Comparison of ENCODE assay signal across 10 mouse cellular contexts in genomic region chr14:55898947-55899346, GRCm38 (mm10). TPM values are rescaled to one million over a fixed set of nuclear protein-coding genes. Genes with fewer than 3 reads are reported as not detected.
A peak's percentile ranks its signal among the peaks of the same experiment; 100 is the strongest.
DNase-seq lines count a peak whose midpoint lies in the region; ATAC-seq and TF ChIP-seq lines count a peak whose summit lies in the region.
"Had no signal": no experiment of that assay in that cellular context is flagged by ENCODE, and none has a peak within 500 bp of the region (broad histone marks: within the 10 kb centered on the region; RNA-seq: fewer than 3 reads in every experiment).

No protein-coding gene starts in this region.

- peaks cover 16% of the 10 kb centered on the region for H3K4me1 ChIP-seq in kidney, embryonic 16.5 days (ENCODE audit: insufficient read depth, low read length)
- peaks cover 11% of the 10 kb centered on the region for H3K4me1 ChIP-seq in hindbrain, postnatal 0 days (ENCODE audit: insufficient read depth, low read length)
- H3K4me1 ChIP-seq in neural tube, embryonic 13.5 days (replicated peaks) = peaks cover 20% of the 10 kb centered on the region

- no peak overlapping the region for H3K4me3 ChIP-seq in kidney, embryonic 16.5 days (ENCODE audit: low read length)
- no peak overlapping the region for H3K4me3 ChIP-seq in hindbrain, postnatal 0 days (ENCODE audit: low read length)
- peak overlapping the region; percentile 57 for H3K4me3 ChIP-seq in neural tube, embryonic 13.5 days

- peak; percentile 3 for DNase-seq in adrenal gland, postnatal 25 days
- no peak for DNase-seq in adrenal gland, adult 8-10 months
- DNase-seq in kidney, postnatal 25 days = no peak
- no peak for DNase-seq in hindbrain, postnatal 0 days (ENCODE audit: low spot score)
- no peak for DNase-seq in layer of hippocampus, postnatal 14 days (ENCODE audit: low spot score in 2 of 2)
- no peak for DNase-seq in right cerebral cortex, postnatal 10 days (ENCODE audit: low spot score in 2 of 2)
- DNase-seq: gastrocnemius, postnatal 36 days had no signal

- H3K36me3 ChIP-seq in kidney, embryonic 16.5 days (ENCODE audit: insufficient read depth, low read length) = peaks cover 37% of the 10 kb centered on the region
- H3K36me3 ChIP-seq in hindbrain, postnatal 0 days (ENCODE audit: insufficient read depth, low read length) = peaks cover 35% of the 10 kb centered on the region
- peaks cover 40% of the 10 kb centered on the region for H3K36me3 ChIP-seq in neural tube, embryonic 13.5 days

- no peaks in the 10 kb centered on the region for H3K9me3 ChIP-seq in kidney, embryonic 16.5 days (ENCODE audit: low read length)
- H3K9me3 ChIP-seq in hindbrain, postnatal 0 days (ENCODE audit: low read length) = no peaks in the 10 kb centered on the region
- H3K9me3 ChIP-seq in neural tube, embryonic 13.5 days = no peaks in the 10 kb centered on the region
- H3K9me3 ChIP-seq: liver, embryonic 15.5 days had no signal

- 0 out of 2 replicates have a peak overlapping the region, but pooled peaks have one; percentile 83 for H3K9ac ChIP-seq in kidney, embryonic 16.5 days (replicated peaks; ENCODE audit: low read length)
- H3K9ac ChIP-seq in hindbrain, postnatal 0 days (replicated peaks; ENCODE audit: low read length) = peak overlapping the region; percentile 76; the same call in 1 of the 2 replicates
- peak overlapping the region; percentile 86 for H3K9ac ChIP-seq in neural tube, embryonic 13.5 days

- peak overlapping the region; percentile 81 for H3K4me2 ChIP-seq in kidney, embryonic 16.5 days (replicated peaks; ENCODE audit: low read depth, low read length)
- H3K4me2 ChIP-seq in hindbrain, postnatal 0 days (ENCODE audit: low read depth, low read length) = peak overlapping the region; percentile 90
- H3K4me2 ChIP-seq in neural tube, embryonic 13.5 days = peak overlapping the region; percentile 92

- no peak overlapping the region for H3K27ac ChIP-seq in kidney, embryonic 16.5 days (ENCODE audit: low read length)
- no peak overlapping the region for H3K27ac ChIP-seq in hindbrain, postnatal 0 days
- H3K27ac ChIP-seq in neural tube, embryonic 13.5 days (replicated peaks) = no peak overlapping the region
- H3K27ac ChIP-seq: liver, embryonic 15.5 days had no signal

- no peaks in the 10 kb centered on the region for H3K27me3 ChIP-seq in kidney, embryonic 16.5 days (ENCODE audit: insufficient read depth, low read length)
- no peaks in the 10 kb centered on the region for H3K27me3 ChIP-seq in hindbrain, postnatal 0 days (ENCODE audit: insufficient read depth, low read length)
- H3K27me3 ChIP-seq in neural tube, embryonic 13.5 days = no peaks in the 10 kb centered on the region

- ATAC-seq in kidney, embryonic 16.5 days (ENCODE audit: low FRiP score, low TSS enrichment) = no peak
- ATAC-seq in hindbrain, postnatal 0 days = no peak
- no peak for ATAC-seq in neural tube, embryonic 13.5 days (ENCODE audit: low read depth)

- no peak for TF ChIP-seq CTCF in hindbrain, postnatal 0 days (IDR thresholded peaks at IDR 0.05; ENCODE audit: low read depth)

- WGBS in kidney, embryonic 16.5 days = 89% methylated on average over 7 of the region's 7 CpGs
- 92% methylated on average over 7 of the region's 7 CpGs for WGBS in hindbrain, postnatal 0 days
- WGBS in neural tube, embryonic 13.5 days = 91% methylated on average over 7 of the region's 7 CpGs

RNA-seq across cellular contexts. Expression of gene Sdr39u1, which starts 1.1 kb away (rescaled TPM):
- total RNA-seq in adrenal gland, postnatal 25 days (2021) = 58.1 and 62.6 TPM in 2 replicates
- total RNA-seq in adrenal gland, adult 8-10 months (2022) = 10 to 100 TPM; 65.6 to 78.4 (median 73.2) TPM
- polyA plus RNA-seq in kidney, embryonic 16.5 days (2015; fragmentation: Nextera tagmentation; extraction: Ambion mirVana) = 71.1 and 75.8 TPM in 2 replicates
- total RNA-seq in hindbrain, postnatal 0 days (2014; rRNA removed) = 120 and 138 TPM in 2 replicates
- 134 and 136 TPM in 2 replicates for polyA plus RNA-seq in hindbrain, postnatal 0 days (2015; fragmentation: Nextera tagmentation; extraction: Ambion mirVana)
- 105 and 109 TPM in 2 replicates for polyA plus RNA-seq in neural tube, embryonic 13.5 days (2015; fragmentation: Nextera tagmentation; extraction: Ambion mirVana)
- 10 to 100 TPM; 73.9 to 76.0 TPM for total RNA-seq in layer of hippocampus, postnatal 14 days (2021)

RNA-seq across cellular contexts. Expression of gene Khnyn, which starts 14.2 kb away (rescaled TPM):
- 21.6 and 25.5 TPM in 2 replicates for total RNA-seq in adrenal gland, postnatal 25 days (2021)
- 10 to 100 TPM; 19.1 to 27.2 (median 25.1) TPM for total RNA-seq in adrenal gland, adult 8-10 months (2022)
- 18.7 and 19.3 TPM in 2 replicates for polyA plus RNA-seq in kidney, embryonic 16.5 days (2015; fragmentation: Nextera tagmentation; extraction: Ambion mirVana)
- total RNA-seq in hindbrain, postnatal 0 days (2014; rRNA removed) = 15.1 and 17.9 TPM in 2 replicates
- polyA plus RNA-seq in hindbrain, postnatal 0 days (2015; fragmentation: Nextera tagmentation; extraction: Ambion mirVana) = 7.0 and 7.1 TPM in 2 replicates
- 10.5 and 11.1 TPM in 2 replicates for polyA plus RNA-seq in neural tube, embryonic 13.5 days (2015; fragmentation: Nextera tagmentation; extraction: Ambion mirVana)
- 10 to 100 TPM; 11.5 to 11.9 TPM for total RNA-seq in layer of hippocampus, postnatal 14 days (2021)

RNA-seq across cellular contexts. Expression of gene Cbln3, which starts 14.8 kb away (rescaled TPM):
- total RNA-seq in adrenal gland, postnatal 25 days (2021) = 0.15 and 0.24 TPM in 2 replicates
- total RNA-seq in adrenal gland, adult 8-10 months (2022) = under 1 TPM in 3 of 4 experiments, not detected in 1; 0.05 to 0.22 (median 0.06) TPM
- polyA plus RNA-seq in kidney, embryonic 16.5 days (2015; fragmentation: Nextera tagmentation; extraction: Ambion mirVana) = 0.42 and 0.74 TPM in 2 replicates
- total RNA-seq in hindbrain, postnatal 0 days (2014; rRNA removed) = 2.1 and 5.0 TPM in 2 replicates
- polyA plus RNA-seq in hindbrain, postnatal 0 days (2015; fragmentation: Nextera tagmentation; extraction: Ambion mirVana) = 0.67 and 0.68 TPM in 2 replicates
- polyA plus RNA-seq in neural tube, embryonic 13.5 days (2015; fragmentation: Nextera tagmentation; extraction: Ambion mirVana) = 0.19 and 0.25 TPM in 2 replicates
- total RNA-seq in layer of hippocampus, postnatal 14 days (2021) = under 1 TPM; 0.38 to 0.69 TPM
- total RNA-seq: gastrocnemius, postnatal 36 days had no signal

RNA-seq across cellular contexts. Expression of gene Nynrin, which starts 45.1 kb away (rescaled TPM):
- total RNA-seq in adrenal gland, postnatal 25 days (2021) = 10.7 and 13.5 TPM in 2 replicates
- 10 to 100 TPM; 14.3 to 23.2 (median 17.2) TPM for total RNA-seq in adrenal gland, adult 8-10 months (2022)
- polyA plus RNA-seq in kidney, embryonic 16.5 days (2015; fragmentation: Nextera tagmentation; extraction: Ambion mirVana) = 22.5 and 25.1 TPM in 2 replicates
- 33.6 and 39.3 TPM in 2 replicates for total RNA-seq in hindbrain, postnatal 0 days (2014; rRNA removed)
- 5.1 and 6.4 TPM in 2 replicates for polyA plus RNA-seq in hindbrain, postnatal 0 days (2015; fragmentation: Nextera tagmentation; extraction: Ambion mirVana)
- polyA plus RNA-seq in neural tube, embryonic 13.5 days (2015; fragmentation: Nextera tagmentation; extraction: Ambion mirVana) = 11.8 and 12.7 TPM in 2 replicates
- total RNA-seq in layer of hippocampus, postnatal 14 days (2021) = 10 to 100 TPM; 11.3 to 11.4 TPM

RNA-seq across cellular contexts. Expression of gene Cma1, which starts 45.5 kb away (rescaled TPM):
- 0.49 and 1.2 TPM in 2 replicates for total RNA-seq in adrenal gland, postnatal 25 days (2021)
- total RNA-seq in adrenal gland, adult 8-10 months (2022) = 1 to 10 TPM in 3 of 4 experiments, under 1 TPM in 1; 0.99 to 3.0 (median 1.8) TPM
- polyA plus RNA-seq in kidney, embryonic 16.5 days (2015; fragmentation: Nextera tagmentation; extraction: Ambion mirVana) = 2.0 and 2.3 TPM in 2 replicates
- total RNA-seq in hindbrain, postnatal 0 days (2014; rRNA removed) = 0.21 and 1.6 TPM in 2 replicates
- 0.88 and 1.3 TPM in 2 replicates for polyA plus RNA-seq in hindbrain, postnatal 0 days (2015; fragmentation: Nextera tagmentation; extraction: Ambion mirVana)
- 0.47 TPM in 1 of 2 replicates, not detected in the other for polyA plus RNA-seq in neural tube, embryonic 13.5 days (2015; fragmentation: Nextera tagmentation; extraction: Ambion mirVana)
- total RNA-seq in layer of hippocampus, postnatal 14 days (2021) = 1 to 10 TPM in 1 of 2 experiments, under 1 TPM in 1; 0.48 to 1.2 TPM
